Mouse (Mus musculus): Measurements from ENCODE around the gene Adamts16. TPM values are rescaled to one million over a fixed set of nuclear protein-coding genes. Genes with fewer than 3 reads are reported as not detected.
A peak's percentile ranks its signal among the peaks of the same experiment; 100 is the strongest.

Adamts16 gene
- polyA plus RNA-seq, 1 experiment from 2014 or later, result 0.20 TPM

GRCm38 (mm10) chr13:70866971-70867625 is 25.5 kb upstream of the Adamts16 start:
- Histone ChIP-seq H3K4me3 (replicated peaks) (no peak overlapping the region), H3K4me1 (peaks cover 4% of the 10 kb centered on the region; the same call in 1 of the 2 replicates), H3K9me3 (no peaks in the 10 kb centered on the region), H3K27ac (no peak overlapping the region), H3K36me3 (replicated peaks) (no peaks in the 10 kb centered on the region), H3K27me3 (peaks cover 14% of the 10 kb centered on the region), H3K4me2 (no peak overlapping the region), H3K9ac (no peak overlapping the region)
- whole genome bisulfite sequencing, result 93% methylated on average over 11 of the region's 11 CpGs
- no peak for ATAC-seq (ENCODE audit: low FRiP score)

GRCm38 (mm10) chr13:70865867-70866266 is 24.3 kb upstream of the Adamts16 start:
- WGBS, result 83% methylated on average over 5 of the region's 5 CpGs
- Histone ChIP-seq H3K4me3 (replicated peaks) (no peak overlapping the region), H3K36me3 (replicated peaks) (no peaks in the 10 kb centered on the region), H3K27me3 (peaks cover 9% of the 10 kb centered on the region), H3K27ac (no peak overlapping the region), H3K4me2 (no peak overlapping the region), H3K9ac (no peak overlapping the region), H3K4me1 (no peaks in the 10 kb centered on the region; the same call in 1 of the 2 replicates), H3K9me3 (no peaks in the 10 kb centered on the region)
- ATAC-seq (ENCODE audit: low FRiP score), result no peak

DNA sequence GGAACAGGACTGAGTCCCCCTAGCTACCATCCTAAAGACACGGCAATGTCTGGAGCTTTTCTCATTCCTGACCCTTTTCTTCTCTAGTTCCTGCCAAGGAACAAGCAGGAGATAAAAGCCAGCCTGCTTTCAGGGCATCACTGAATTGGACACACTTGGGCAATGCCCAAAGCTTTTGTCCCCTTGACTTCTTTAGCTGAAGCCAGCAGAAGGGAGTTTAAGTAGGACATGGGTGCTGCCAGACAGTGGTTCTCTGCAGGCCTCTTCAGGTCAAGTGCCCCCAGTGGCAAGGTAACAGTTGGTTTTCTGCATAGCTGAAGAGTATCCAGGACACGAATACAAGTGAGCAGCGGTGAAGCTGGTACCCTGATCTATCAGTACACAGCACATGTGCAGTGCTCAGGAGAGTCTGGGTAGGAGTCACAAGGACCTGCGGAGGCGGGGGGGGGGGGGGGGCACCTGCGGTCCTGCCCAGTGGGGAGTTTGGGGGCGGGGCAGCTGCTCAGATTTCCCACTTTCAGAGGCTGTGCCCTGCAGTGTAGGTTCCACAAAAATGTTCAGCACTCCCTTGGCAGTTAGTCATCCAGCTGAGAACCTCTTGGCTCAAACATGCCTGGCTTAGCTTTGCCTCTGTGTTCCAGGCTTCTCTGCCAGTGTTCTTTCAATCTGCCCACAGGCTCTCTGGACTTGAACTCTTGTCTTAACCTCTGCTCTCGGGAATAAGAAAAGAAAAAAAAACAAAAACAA is 20.7 kb upstream of the Adamts16 start:
- no peaks in the 10 kb centered on the region for H3K9me3 ChIP-seq
- H3K27me3 ChIP-seq, result no peaks in the 10 kb centered on the region
- H3K27ac ChIP-seq, result no peak overlapping the region
- no peaks in the 10 kb centered on the region for H3K36me3 ChIP-seq (replicated peaks)
- H3K4me1 ChIP-seq, result no peaks in the 10 kb centered on the region
- ATAC-seq (ENCODE audit: low FRiP score), result no peak
- 52% methylated on average over 7 of the region's 8 CpGs for WGBS
- no peak overlapping the region for H3K4me2 ChIP-seq
- no peak overlapping the region for H3K4me3 ChIP-seq (replicated peaks)
- H3K9ac ChIP-seq, result no peak overlapping the region

- Histone ChIP-seq H3K4me1 (no peaks in the 10 kb centered on the region), H3K4me2 (no peak overlapping the region), H3K36me3 (replicated peaks) (no peaks in the 10 kb centered on the region), H3K27me3 (no peaks in the 10 kb centered on the region), H3K9ac (no peak overlapping the region), H3K27ac (no peak overlapping the region), H3K9me3 (no peaks in the 10 kb centered on the region), H3K4me3 (replicated peaks) (no peak overlapping the region)
- no peak for ATAC-seq (ENCODE audit: low FRiP score)
Measured at GRCm38 (mm10) chr13:70853601-70854000, 12.0 kb upstream of the Adamts16 start.

GRCm38 (mm10) chr13:70846933-70847332 is 5.3 kb upstream of the Adamts16 start:
- H3K9me3 ChIP-seq, result no peaks in the 10 kb centered on the region
- no peaks in the 10 kb centered on the region for H3K36me3 ChIP-seq (replicated peaks)
- no peak overlapping the region for H3K9ac ChIP-seq
- peaks cover 17% of the 10 kb centered on the region for H3K27me3 ChIP-seq
- ATAC-seq (ENCODE audit: low FRiP score), result no peak
- peaks cover 4% of the 10 kb centered on the region for H3K4me1 ChIP-seq
- H3K4me3 ChIP-seq (replicated peaks), result no peak overlapping the region
- H3K27ac ChIP-seq, result no peak overlapping the region
- H3K4me2 ChIP-seq, result no peak overlapping the region
- 66% methylated on average over 2 of the region's 2 CpGs for WGBS

DNA sequence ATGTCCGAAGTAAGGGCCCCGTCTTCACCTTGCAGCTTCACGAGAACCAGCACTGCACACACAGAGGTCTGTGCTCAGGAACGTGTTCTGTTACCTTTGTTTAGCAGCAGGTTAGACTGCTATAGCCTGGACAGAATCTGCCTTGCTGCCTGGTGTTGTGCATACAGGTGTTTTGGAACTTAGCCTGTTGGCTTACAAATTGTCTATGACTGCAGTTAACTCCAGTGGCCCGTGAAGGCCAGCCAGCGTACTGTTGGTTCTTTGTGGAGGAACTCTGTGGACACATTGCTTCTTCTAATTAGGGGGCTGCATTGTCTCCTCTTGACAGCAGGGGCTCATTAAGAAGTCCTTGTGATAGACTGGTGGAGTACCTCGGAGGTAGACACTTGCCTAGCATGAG is 3.9 kb upstream of the Adamts16 start:
- H3K9ac ChIP-seq, result no peak overlapping the region
- 65% methylated on average over 7 of the region's 7 CpGs for WGBS
- no peak for ATAC-seq (ENCODE audit: low FRiP score)

GRCm38 (mm10) chr13:70842126-70842525 is 515 bp upstream of the Adamts16 start:
- Histone ChIP-seq H3K4me2 (peak overlapping the region; percentile 64), H3K9me3 (no peaks in the 10 kb centered on the region), H3K4me3 (replicated peaks) (no peak overlapping the region), H3K27ac (no peak overlapping the region), H3K4me1 (peaks cover 14% of the 10 kb centered on the region), H3K27me3 (peaks cover 42% of the 10 kb centered on the region), H3K9ac (no peak overlapping the region), H3K36me3 (replicated peaks) (no peaks in the 10 kb centered on the region)
- 32% methylated on average over 4 of the region's 4 CpGs for WGBS
- ATAC-seq (ENCODE audit: low FRiP score), result no peak

More for the DNA sequence above, 3.9 kb upstream of the Adamts16 start:
- Histone ChIP-seq H3K27me3 (peaks cover 32% of the 10 kb centered on the region), H3K4me2 (no peak overlapping the region), H3K4me1 (peaks cover 14% of the 10 kb centered on the region), H3K4me3 (replicated peaks) (no peak overlapping the region), H3K9me3 (no peaks in the 10 kb centered on the region), H3K36me3 (replicated peaks) (no peaks in the 10 kb centered on the region), H3K27ac (no peak overlapping the region)

DNA sequence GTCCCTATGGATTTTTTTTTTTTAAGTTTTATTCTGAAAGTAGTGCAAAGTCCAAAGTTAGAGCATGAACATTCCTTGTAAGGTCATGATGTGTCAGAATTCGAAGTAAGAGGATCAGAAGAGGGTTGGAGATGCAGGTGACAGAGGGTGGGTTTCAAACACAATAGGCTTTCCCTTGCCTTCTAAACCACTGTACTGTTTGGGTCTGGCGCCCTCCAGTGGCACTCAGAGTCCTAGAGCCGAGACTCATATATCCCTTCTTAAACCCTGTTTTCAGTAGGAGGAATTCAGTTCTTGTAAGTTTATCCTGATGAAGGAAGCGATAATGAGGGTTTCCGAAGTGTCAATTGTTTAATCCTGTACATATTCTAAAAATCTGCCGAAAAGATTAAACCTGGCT is 1.4 kb downstream of the Adamts16 start:
- Histone ChIP-seq H3K27ac (no peak overlapping the region), H3K9ac (no peak overlapping the region), H3K36me3 (replicated peaks) (no peaks in the 10 kb centered on the region), H3K4me1 (peaks cover 14% of the 10 kb centered on the region), H3K27me3 (peaks cover 42% of the 10 kb centered on the region), H3K9me3 (no peaks in the 10 kb centered on the region), H3K4me2 (no peak overlapping the region), H3K4me3 (replicated peaks) (no peak overlapping the region)
- WGBS, result 13% methylated on average over 6 of the region's 6 CpGs
- peak; percentile 75; the same call in 1 of the 2 replicates for ATAC-seq (ENCODE audit: low FRiP score)

DNA sequence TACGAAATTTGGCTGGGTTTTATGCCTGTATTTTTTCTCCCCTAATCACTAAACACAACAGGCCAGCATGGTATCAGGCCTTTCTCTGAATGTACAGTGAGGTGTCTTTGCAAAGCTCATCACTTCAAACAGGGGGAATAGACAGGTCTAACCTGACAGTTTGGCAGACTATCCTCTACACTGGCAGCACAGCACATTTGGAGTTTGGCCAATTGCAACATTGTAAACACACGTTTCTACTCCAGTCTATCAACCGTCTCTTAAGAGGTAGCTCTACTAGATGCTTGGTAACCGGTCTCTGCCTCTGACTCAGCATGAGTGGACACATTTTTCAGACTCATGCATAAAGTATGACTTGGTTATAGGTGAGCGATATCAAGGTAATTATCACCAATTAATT is 4.0 kb downstream of the Adamts16 start:
- Histone ChIP-seq H3K27ac (no peak overlapping the region), H3K4me3 (replicated peaks) (no peak overlapping the region), H3K9me3 (no peaks in the 10 kb centered on the region), H3K36me3 (replicated peaks) (no peaks in the 10 kb centered on the region), H3K27me3 (peaks cover 31% of the 10 kb centered on the region), H3K4me1 (peaks cover 14% of the 10 kb centered on the region), H3K9ac (no peak overlapping the region), H3K4me2 (no peak overlapping the region)
- 82% methylated on average over 5 of the region's 5 CpGs for WGBS
- ATAC-seq (ENCODE audit: low FRiP score), result no peak

- Histone ChIP-seq H3K9me3 (no peaks in the 10 kb centered on the region), H3K9ac (no peak overlapping the region), H3K27ac (no peak overlapping the region), H3K36me3 (replicated peaks) (no peaks in the 10 kb centered on the region), H3K27me3 (peaks cover 17% of the 10 kb centered on the region), H3K4me1 (peaks cover 4% of the 10 kb centered on the region), H3K4me2 (no peak overlapping the region), H3K4me3 (replicated peaks) (no peak overlapping the region)
- no peak for ATAC-seq (ENCODE audit: low FRiP score)
- 75% methylated on average over 7 of the region's 7 CpGs for WGBS
Measured at GRCm38 (mm10) chr13:70836246-70836645, 5.4 kb downstream of the Adamts16 start.

- Histone ChIP-seq H3K9ac (no peak overlapping the region), H3K27me3 (no peaks in the 10 kb centered on the region), H3K4me3 (replicated peaks) (no peak overlapping the region), H3K36me3 (replicated peaks) (no peaks in the 10 kb centered on the region), H3K4me1 (no peaks in the 10 kb centered on the region), H3K27ac (no peak overlapping the region), H3K9me3 (no peaks in the 10 kb centered on the region), H3K4me2 (no peak overlapping the region)
- no peak for ATAC-seq (ENCODE audit: low FRiP score)
- WGBS, result 90% methylated on average over 6 of the region's 6 CpGs
Measured at GRCm38 (mm10) chr13:70832593-70833138, 8.9 kb downstream of the Adamts16 start.

DNA sequence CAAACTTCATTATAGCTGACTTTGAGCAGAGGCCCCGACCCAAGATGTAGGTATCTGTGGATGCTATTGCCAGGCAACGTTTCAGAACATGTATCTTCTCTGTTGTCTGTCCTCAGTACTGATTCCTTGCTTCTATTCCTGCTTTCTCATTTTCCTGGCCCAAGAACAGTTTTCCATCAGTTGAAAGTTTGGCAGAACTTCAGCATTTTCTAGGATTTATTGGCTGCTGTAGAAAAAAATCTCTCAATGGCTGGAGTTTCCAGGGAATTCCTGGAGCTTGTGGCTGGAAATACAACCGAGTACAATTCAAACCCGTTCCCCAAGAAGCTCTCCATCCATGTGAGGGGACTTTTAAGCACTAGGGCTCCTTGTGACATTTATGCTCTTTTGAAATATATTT is 10.6 kb downstream of the Adamts16 start:
- Histone ChIP-seq H3K4me1 (no peaks in the 10 kb centered on the region), H3K4me2 (no peak overlapping the region), H3K27ac (no peak overlapping the region), H3K9me3 (no peaks in the 10 kb centered on the region), H3K36me3 (replicated peaks) (no peaks in the 10 kb centered on the region), H3K27me3 (no peaks in the 10 kb centered on the region), H3K9ac (no peak overlapping the region), H3K4me3 (replicated peaks) (no peak overlapping the region)
- 84% methylated on average over 4 of the region's 4 CpGs for WGBS
- ATAC-seq (ENCODE audit: low FRiP score), result no peak

DNA sequence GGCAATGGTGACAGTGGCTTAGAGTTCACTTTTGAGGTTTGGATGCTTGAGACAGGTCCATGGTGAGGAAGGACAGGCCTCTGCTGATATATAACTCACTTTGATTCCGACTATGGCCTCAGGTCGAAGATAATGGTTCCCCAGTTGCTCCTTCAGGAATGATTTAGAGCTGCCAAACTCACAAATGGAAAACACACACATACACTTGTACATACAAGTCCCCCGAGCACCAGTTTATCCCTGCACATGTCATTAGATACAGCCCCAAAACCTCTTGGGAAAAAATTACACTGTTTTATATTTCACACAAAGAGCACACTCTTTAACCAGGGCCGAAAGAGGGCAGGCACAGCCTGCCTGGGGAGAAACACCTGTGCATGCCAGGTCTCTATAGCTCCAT is 14.1 kb downstream of the Adamts16 start:
- no peak overlapping the region for H3K27ac ChIP-seq
- no peak overlapping the region for H3K9ac ChIP-seq
- WGBS, result 74% methylated on average over 4 of the region's 4 CpGs
- H3K36me3 ChIP-seq (replicated peaks), result no peaks in the 10 kb centered on the region
- H3K4me3 ChIP-seq (replicated peaks), result no peak overlapping the region
- no peaks in the 10 kb centered on the region for H3K4me1 ChIP-seq
- H3K27me3 ChIP-seq, result no peaks in the 10 kb centered on the region
- no peak overlapping the region for H3K4me2 ChIP-seq
- no peak for ATAC-seq (ENCODE audit: low FRiP score)
- no peaks in the 10 kb centered on the region for H3K9me3 ChIP-seq
